Mouse (Mus musculus) stomach, postnatal 0 days (tissue): ENCODE data around the gene Calcb. TPM values are rescaled to one million over a fixed set of nuclear protein-coding genes. Genes with fewer than 3 reads are reported as not detected.

ENCODE experiments used
- ATAC-seq: fragments of 200-750 bp; cut with Nextera tagmentation; 2 replicates; pipeline ENCODE4 v1.8.0; 2017; ENCODE audit not compliant: low FRiP score, low TSS enrichment
- DNase-seq: peaks from one replicate; pipeline ENCODE4 v3.0.0-alpha.2; 2016; ENCODE audit warnings: low spot score
- H3K27ac ChIP-seq: fragments of 300-500 bp; sonication (generic); replicated peaks from 2 replicates; pipeline ENCODE4 v1.5.1; 2014; ENCODE audit warnings: mild to moderate bottlenecking, control low read depth
- H3K27me3 ChIP-seq: fragments of 300-500 bp; sonication (generic); 2 replicates; pipeline ENCODE4 v1.6.1; 2014; ENCODE audit warnings: low read length; ENCODE audit not compliant: control insufficient read depth, insufficient read depth
- H3K36me3 ChIP-seq: fragments of 300-500 bp; sonication (generic); 2 replicates; pipeline ENCODE4 v1.6.1; 2014; ENCODE audit warnings: low read length, mixed read lengths; ENCODE audit not compliant: control insufficient read depth, insufficient read depth
- H3K4me1 ChIP-seq: fragments of 300-500 bp; sonication (generic); replicated peaks from 2 replicates; pipeline ENCODE4 v1.6.1; 2014; ENCODE audit warnings: antibody characterized with exemption; ENCODE audit not compliant: control insufficient read depth, insufficient read depth
- H3K4me2 ChIP-seq: fragments of 300-500 bp; sonication (generic); replicated peaks from 2 replicates; pipeline ENCODE4 v1.6.1; 2014; ENCODE audit warnings: low read depth, mild to moderate bottlenecking, control low read depth, moderate library complexity
- H3K4me3 ChIP-seq: fragments of 300-500 bp; sonication (generic); 2 replicates; pipeline ENCODE4 v1.5.1; 2014; ENCODE audit warnings: low read depth, low read length, control low read depth
- H3K9ac ChIP-seq: fragments of 300-500 bp; sonication (generic); 2 replicates; pipeline ENCODE4 v1.6.1; 2014; ENCODE audit warnings: mild to moderate bottlenecking, low read length, control low read depth, mixed read lengths
- H3K9me3 ChIP-seq: fragments of 300-500 bp; sonication (generic); 2 replicates; pipeline ENCODE4 v1.6.1; 2016; ENCODE audit warnings: low read length; ENCODE audit not compliant: control insufficient read depth
- CTCF ChIP-seq: IDR thresholded peaks from 2 replicates; pipeline ENCODE4 v1.5.1; 2016; ENCODE audit warnings: antibody characterized with exemption, low read depth, mild to moderate bottlenecking, moderate library complexity
- EP300 ChIP-seq: optimal IDR thresholded peaks from 2 replicates; pipeline ENCODE3; 2016; ENCODE audit warnings: antibody characterized with exemption
- WGBS: fragments of 180-500 bp; shearing (Covaris S2); extraction: QIAGEN DNeasy Blood & Tissue Kit; methylation state at CpG from one replicate; pipeline ENCODE4 v1.1.7; 2014; 5-methylcytosine and 5-hydroxymethylcytosine counted together
- polyA plus RNA-seq: library from polyadenylated mRNA; unstranded; fragments of >200 nt; fragmentation: Nextera tagmentation; extraction: Ambion mirVana; gene quantifications from 2 replicates; pipeline ENCODE4 v1.2.1, GENCODE M21; 2015

Calcb gene
- polyA plus RNA-seq, 1 experiment from 2014 or later: 3.7 TPM

DNA sequence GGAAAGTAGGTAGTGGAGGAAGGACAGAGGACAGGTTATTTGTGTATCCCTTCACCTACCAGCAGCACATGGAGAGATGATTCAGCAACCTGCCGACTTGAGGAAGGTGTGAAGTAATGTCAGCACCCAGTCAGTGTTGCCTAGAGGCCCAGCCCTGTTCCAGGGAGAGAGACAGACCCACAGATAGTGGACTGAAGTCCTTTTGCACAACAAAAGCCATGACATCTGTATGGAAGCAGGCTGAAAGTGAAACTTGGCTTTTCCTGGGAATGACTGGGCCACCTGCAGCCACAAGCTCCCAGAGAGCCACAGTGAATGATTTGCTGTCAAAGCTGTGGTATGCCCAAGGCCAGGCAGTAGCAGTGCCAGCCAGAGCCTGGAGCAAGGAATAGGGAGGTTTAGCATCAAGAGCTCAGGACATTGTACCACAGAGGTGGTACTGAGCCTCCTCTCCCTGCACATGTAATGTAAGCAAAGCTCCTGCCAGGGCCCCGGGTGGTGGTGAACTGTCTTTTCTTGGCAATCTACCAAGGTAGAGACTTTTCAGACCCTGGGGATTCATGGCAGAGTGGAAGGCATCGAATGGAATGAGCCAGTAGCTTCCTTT, 26.3 kb downstream of the Calcb start:
- H3K27ac ChIP-seq: peak overlapping the region; percentile 40; the same call in 1 of the 2 replicates
- H3K27me3 ChIP-seq: no peaks in the 10 kb centered on the region
- no peak for DNase-seq
- no peaks in the 10 kb centered on the region for H3K36me3 ChIP-seq
- WGBS: 41% methylated on average over 3 of the region's 3 CpGs
- H3K9me3 ChIP-seq: no peaks in the 10 kb centered on the region
- peaks cover 3% of the 10 kb centered on the region; the same call in 1 of the 2 replicates for H3K4me1 ChIP-seq
- TF ChIP-seq EP300 (no peak), CTCF (no peak)
- no peak overlapping the region for H3K9ac ChIP-seq
- H3K4me2 ChIP-seq: 0 out of 2 replicates have a peak overlapping the region, but pooled peaks have one; percentile 17
- ATAC-seq: no peak
- no peak overlapping the region for H3K4me3 ChIP-seq

GRCm38 (mm10) chr7:114745481-114746271, 27.2 kb downstream of the Calcb start:
- peak; percentile 21 for DNase-seq
- H3K4me2 ChIP-seq: peak overlapping the region; percentile 54
- peaks cover 3% of the 10 kb centered on the region; the same call in 1 of the 2 replicates for H3K4me1 ChIP-seq
- H3K36me3 ChIP-seq: no peaks in the 10 kb centered on the region
- WGBS: 6% methylated on average over 33 of the region's 34 CpGs
- H3K9me3 ChIP-seq: no peaks in the 10 kb centered on the region
- H3K27ac ChIP-seq: 0 out of 2 replicates have a peak overlapping the region, but pooled peaks have one; percentile 40
- TF ChIP-seq EP300 (no peak), CTCF (peak; percentile 49)
- H3K4me3 ChIP-seq: peak overlapping the region; percentile 31
- peak overlapping the region; percentile 61 for H3K9ac ChIP-seq
- no peak for ATAC-seq
- H3K27me3 ChIP-seq: no peaks in the 10 kb centered on the region

GRCm38 (mm10) chr7:114747596-114747995, 29.2 kb downstream of the Calcb start:
- H3K9me3 ChIP-seq: no peaks in the 10 kb centered on the region
- WGBS: 78% methylated on average over 3 of the region's 3 CpGs
- TF ChIP-seq EP300: no peak
- TF ChIP-seq CTCF: no peak
- H3K27me3 ChIP-seq: no peaks in the 10 kb centered on the region
- DNase-seq: no peak
- H3K4me2 ChIP-seq: no peak overlapping the region
- ATAC-seq: no peak
- no peaks in the 10 kb centered on the region for H3K36me3 ChIP-seq
- H3K4me3 ChIP-seq: no peak overlapping the region
- no peak overlapping the region for H3K9ac ChIP-seq
- H3K4me1 ChIP-seq: peaks cover 3% of the 10 kb centered on the region; the same call in 1 of the 2 replicates
- no peak overlapping the region for H3K27ac ChIP-seq

DNA sequence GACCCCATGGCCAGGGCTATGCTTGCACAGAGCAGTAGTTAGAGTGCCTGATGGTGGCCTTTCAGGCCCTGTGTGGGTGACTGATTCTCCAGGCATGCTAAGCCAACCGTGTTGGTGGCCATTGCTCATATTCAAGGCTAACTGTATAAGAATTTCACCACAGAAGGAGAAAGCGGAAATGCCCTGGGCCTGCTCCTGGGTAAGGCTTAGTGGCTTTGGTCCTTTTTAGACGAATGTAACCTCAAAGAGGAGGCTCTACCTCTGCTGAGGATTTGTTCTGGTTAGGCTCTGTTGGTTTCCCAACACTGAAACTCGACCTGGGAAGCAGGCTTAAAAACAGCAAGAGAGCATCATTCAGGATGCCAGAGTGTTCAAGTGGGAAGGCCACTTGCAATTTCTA, 29.8 kb downstream of the Calcb start:
- Histone ChIP-seq H3K9me3 (no peaks in the 10 kb centered on the region), H3K9ac (no peak overlapping the region), H3K27ac (no peak overlapping the region), H3K4me3 (no peak overlapping the region), H3K36me3 (no peaks in the 10 kb centered on the region), H3K4me1 (peaks cover 3% of the 10 kb centered on the region; the same call in 1 of the 2 replicates), H3K27me3 (no peaks in the 10 kb centered on the region), H3K4me2 (no peak overlapping the region)
- DNase-seq (no peak), ATAC-seq (no peak)
- 67% methylated on average over 4 of the region's 4 CpGs for WGBS
- no peak for TF ChIP-seq EP300
- no peak for TF ChIP-seq CTCF

DNA sequence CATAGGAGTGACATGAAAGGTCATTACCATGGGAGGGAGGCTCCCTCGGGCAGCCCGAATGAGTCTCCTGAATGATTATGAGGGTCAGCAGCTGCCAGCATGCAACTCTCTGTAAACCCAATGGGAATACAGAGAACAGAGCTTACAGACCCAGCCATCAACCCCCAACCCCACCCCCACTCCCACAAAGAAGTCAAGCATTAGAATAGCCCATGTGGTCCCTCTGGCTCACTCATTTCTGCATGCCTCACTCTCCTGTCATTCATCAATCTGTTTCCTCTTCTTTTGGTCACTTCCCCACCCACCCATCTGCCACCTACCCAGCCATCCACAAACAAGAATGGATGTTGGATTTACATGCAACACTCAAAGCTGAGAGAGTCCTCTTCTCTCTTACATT, 35.0 kb downstream of the Calcb start:
- H3K4me1 ChIP-seq: no peaks in the 10 kb centered on the region
- DNase-seq (peak; percentile 11), ATAC-seq (no peak)
- no peak overlapping the region for H3K4me2 ChIP-seq
- WGBS: 59% methylated on average over 2 of the region's 2 CpGs
- no peaks in the 10 kb centered on the region for H3K27me3 ChIP-seq
- no peak for TF ChIP-seq EP300
- no peak overlapping the region for H3K27ac ChIP-seq
- H3K9me3 ChIP-seq: no peaks in the 10 kb centered on the region
- no peak overlapping the region for H3K9ac ChIP-seq
- no peak overlapping the region for H3K4me3 ChIP-seq
- no peaks in the 10 kb centered on the region for H3K36me3 ChIP-seq

DNA sequence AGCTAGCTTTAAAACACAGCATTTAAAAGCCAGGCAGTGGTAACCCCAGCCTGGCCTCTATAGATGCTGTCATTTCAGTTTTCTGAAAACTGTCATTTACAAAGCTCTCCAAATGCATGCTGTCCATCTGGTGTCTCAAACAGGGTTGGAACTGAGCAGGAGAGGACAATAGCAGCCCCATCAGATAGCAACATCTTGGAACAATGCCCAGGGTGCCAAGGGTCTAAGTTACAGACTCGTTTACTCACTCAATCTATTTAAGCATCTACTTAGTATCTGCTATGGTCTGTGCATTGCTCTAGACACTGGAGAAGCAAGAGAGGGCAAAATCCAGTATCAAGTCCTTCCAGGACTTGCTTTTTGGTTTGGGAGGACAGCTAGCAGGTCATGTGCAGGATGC, 35.8 kb downstream of the Calcb start:
- H3K27me3 ChIP-seq: no peaks in the 10 kb centered on the region
- no peaks in the 10 kb centered on the region for H3K36me3 ChIP-seq
- WGBS: 23% methylated on average over 1 of the region's 1 CpGs
- peak; percentile 7 for DNase-seq
- no peak for ATAC-seq
- no peak overlapping the region for H3K9ac ChIP-seq
- no peak overlapping the region for H3K4me3 ChIP-seq
- H3K4me1 ChIP-seq: no peaks in the 10 kb centered on the region
- H3K9me3 ChIP-seq: no peaks in the 10 kb centered on the region
- TF ChIP-seq EP300: no peak
- no peak for TF ChIP-seq CTCF
- H3K27ac ChIP-seq: no peak overlapping the region
- H3K4me2 ChIP-seq: no peak overlapping the region
